8 mouse cellular contexts compared by ENCODE assay signal in the genomic region with DNA sequence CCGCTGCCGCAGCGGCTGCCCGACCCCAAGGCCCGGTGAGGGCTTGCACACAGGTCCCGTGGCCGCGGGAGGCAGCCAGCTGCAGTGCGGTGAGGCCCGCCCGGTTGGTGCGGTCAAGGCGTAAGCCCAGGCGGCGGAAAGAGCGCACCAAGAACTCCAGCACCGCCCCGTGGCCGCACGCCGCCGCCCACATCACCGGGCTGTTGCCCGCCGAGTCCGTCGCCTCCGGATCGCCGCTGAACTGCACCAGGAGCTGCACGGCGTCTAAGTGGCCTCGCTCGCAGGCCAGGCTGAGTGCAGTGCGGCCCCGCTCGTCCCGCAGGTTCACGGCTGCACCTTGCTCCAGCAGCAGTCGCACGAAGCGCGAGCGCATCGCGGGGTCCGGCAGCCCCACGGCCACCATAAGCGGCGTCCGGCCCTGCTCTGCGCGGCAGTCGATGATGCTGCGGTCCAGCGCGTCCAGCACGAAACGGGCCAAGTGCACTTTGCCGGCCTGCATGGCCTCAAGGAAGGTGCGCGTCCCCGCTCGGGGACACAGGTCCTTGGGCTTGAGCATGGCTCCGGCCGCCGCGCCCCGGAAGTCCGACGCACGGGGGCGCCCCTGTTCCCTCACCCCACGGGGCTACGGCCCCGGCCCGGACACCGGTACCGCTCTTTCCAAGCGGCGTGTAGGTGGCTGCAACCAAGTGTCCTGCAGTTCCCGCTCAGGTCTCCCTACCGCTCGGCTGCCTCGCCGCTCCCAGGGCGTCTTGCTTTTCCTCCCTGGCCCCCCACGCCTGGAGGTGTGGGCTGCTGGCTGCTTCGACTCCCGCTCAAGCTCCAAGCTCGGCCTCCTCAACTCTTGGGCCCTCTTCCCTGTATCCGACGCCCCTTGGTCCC. TPM values are rescaled to one million over a fixed set of nuclear protein-coding genes. Genes with fewer than 3 reads are reported as not detected.
DNase-seq lines count a peak whose midpoint lies in the region; ATAC-seq and TF ChIP-seq lines count a peak whose summit lies in the region.

No protein-coding gene starts in this region.

- H3K36me3 ChIP-seq in MEL (ENCODE audit: control insufficient read depth in 1 of 2, insufficient read depth in 2 of 2, low read length in 2 of 2), result peaks cover 0 to 2% of the 10 kb centered on the region in 2 experiments; a peak in 2 of 4 replicates
- H3K36me3 ChIP-seq in forebrain, embryonic 12.5 days (replicated peaks), result no peaks in the 10 kb centered on the region
- no peaks in the 10 kb centered on the region for H3K36me3 ChIP-seq in liver, embryonic 16.5 days (ENCODE audit: control insufficient read depth, insufficient read depth)
- H3K36me3 ChIP-seq in neural tube, embryonic 15.5 days, result no peaks in the 10 kb centered on the region

- H3K79me2 ChIP-seq in MEL (ENCODE audit: control insufficient read depth, insufficient read depth, low read length, poor library complexity), result no peaks in the 10 kb centered on the region; the same call in 1 of the 2 replicates

- peaks cover 0 to 7% of the 10 kb centered on the region in 2 experiments; a peak in 1 of 4 replicates for H3K27me3 ChIP-seq in MEL (ENCODE audit: control insufficient read depth in 1 of 2, insufficient read depth in 2 of 2, low read length in 2 of 2)
- H3K27me3 ChIP-seq in forebrain, embryonic 12.5 days, result peaks cover 97% of the 10 kb centered on the region
- peaks cover 95% of the 10 kb centered on the region for H3K27me3 ChIP-seq in liver, embryonic 16.5 days (ENCODE audit: control insufficient read depth, insufficient read depth, low read depth, low read length)
- H3K27me3 ChIP-seq in neural tube, embryonic 15.5 days (replicated peaks), result peaks cover 94% of the 10 kb centered on the region

- H3K27ac ChIP-seq in MEL (ENCODE audit: control insufficient read depth, low read depth, low read length), result no peak overlapping the region
- no peak overlapping the region for H3K27ac ChIP-seq in forebrain, embryonic 12.5 days
- no peak overlapping the region for H3K27ac ChIP-seq in liver, embryonic 16.5 days (ENCODE audit: low read length)
- no peak overlapping the region for H3K27ac ChIP-seq in neural tube, embryonic 15.5 days (replicated peaks)

- peak in 2 of 3 experiments; percentile 33 to 60; a peak in 5 of 6 replicates for TF ChIP-seq CTCF in MEL (IDR thresholded peaks at IDR 0.05 in 2 of 3, conservative IDR thresholded peaks at IDR 0.05 in 1 of 3; ENCODE audit: control insufficient read depth in 1 of 3, insufficient read depth in 1 of 3, low read depth in 2 of 3, low read length in 3 of 3, poor library complexity in 1 of 3, severe bottlenecking in 1 of 3)

- H3K4me1 ChIP-seq in MEL (ENCODE audit: control insufficient read depth in 1 of 2, insufficient read depth in 2 of 2, low read length in 2 of 2), result peaks cover 0 to 14% of the 10 kb centered on the region in 2 experiments; a peak in 2 of 4 replicates
- peaks cover 47% of the 10 kb centered on the region for H3K4me1 ChIP-seq in forebrain, embryonic 12.5 days
- peaks cover 20% of the 10 kb centered on the region for H3K4me1 ChIP-seq in liver, embryonic 16.5 days (ENCODE audit: control insufficient read depth, low read depth, low read length)
- H3K4me1 ChIP-seq in neural tube, embryonic 15.5 days, result peaks cover 37% of the 10 kb centered on the region

- no peak for TF ChIP-seq EP300 in MEL (IDR thresholded peaks at IDR 0.05; ENCODE audit: low read depth in 1 of 2, low read length in 2 of 2)

- DNase-seq in cerebellum, postnatal 14 days, result peak; percentile 46 to 48
- no peak for DNase-seq in cerebellum, adult 9-11 months
- DNase-seq in MEL (ENCODE audit: low read depth, low spot score), result peak; percentile 54
- peak; percentile 40 for DNase-seq in induced T-regulatory cell, adult 2 months (ENCODE audit: low read depth)

- H3K4me3 ChIP-seq in MEL (ENCODE audit: control insufficient read depth in 1 of 2, insufficient read depth in 1 of 2, low read depth in 2 of 2, low read length in 2 of 2), result peak overlapping the region; percentile 56 to 59
- peak overlapping the region; percentile 44 for H3K4me3 ChIP-seq in forebrain, embryonic 12.5 days (replicated peaks)
- peak overlapping the region; percentile 52 for H3K4me3 ChIP-seq in liver, embryonic 16.5 days (ENCODE audit: low read depth, low read length)
- H3K4me3 ChIP-seq in neural tube, embryonic 15.5 days (replicated peaks), result peak overlapping the region; percentile 39

- no peak for TF ChIP-seq POLR2A in MEL (IDR thresholded peaks at IDR 0.05; ENCODE audit: control insufficient read depth in 1 of 2, insufficient read depth in 1 of 2, low read depth in 1 of 2, low read length in 2 of 2, poor library complexity in 1 of 2)

- peak; percentile 4; the same call in 1 of the 2 replicates for TF ChIP-seq RAD21 in MEL (IDR thresholded peaks at IDR 0.05; ENCODE audit: low read depth, low read length)

- peak; percentile 27; the same call in 1 of the 2 replicates for ATAC-seq in forebrain, embryonic 12.5 days (ENCODE audit: low FRiP score)
- ATAC-seq in liver, embryonic 16.5 days (ENCODE audit: low read depth), result peak; percentile 14
- peak; percentile 9; the same call in 1 of the 2 replicates for ATAC-seq in neural tube, embryonic 15.5 days (ENCODE audit: low FRiP score)
- no peak for ATAC-seq in megakaryocyte-erythroid progenitor cell, adult 5-6 weeks (replicated peaks; ENCODE audit: low FRiP score, low TSS enrichment, poor library complexity, severe bottlenecking)

- under 1% methylated on average over 83 of the region's 93 CpGs for WGBS in forebrain, embryonic 12.5 days
- WGBS in liver, embryonic 16.5 days (ENCODE audit: insufficient replicate concordance), result 1% methylated on average over 93 of the region's 93 CpGs
- WGBS in neural tube, embryonic 15.5 days, result under 1% methylated on average over 92 of the region's 93 CpGs

- H3K9ac ChIP-seq in MEL (ENCODE audit: control insufficient read depth, low read depth, low read length, poor library complexity, severe bottlenecking), result peak overlapping the region; percentile 52
- peak overlapping the region; percentile 53 for H3K9ac ChIP-seq in forebrain, embryonic 12.5 days
- peak overlapping the region; percentile 7; the same call in 1 of the 2 replicates for H3K9ac ChIP-seq in liver, embryonic 16.5 days (ENCODE audit: low read depth, low read length)
- peak overlapping the region; percentile 31 for H3K9ac ChIP-seq in neural tube, embryonic 15.5 days (replicated peaks)

- H3K4me2 ChIP-seq in forebrain, embryonic 12.5 days, result peak overlapping the region; percentile 74
- peak overlapping the region; percentile 62 for H3K4me2 ChIP-seq in liver, embryonic 16.5 days (ENCODE audit: low read depth, low read length)
- H3K4me2 ChIP-seq in neural tube, embryonic 15.5 days, result peak overlapping the region; percentile 70

- no peaks in the 10 kb centered on the region for H3K9me3 ChIP-seq in MEL (replicated peaks; ENCODE audit: insufficient read depth, low read length)
- no peaks in the 10 kb centered on the region for H3K9me3 ChIP-seq in forebrain, embryonic 12.5 days
- no peaks in the 10 kb centered on the region for H3K9me3 ChIP-seq in liver, embryonic 16.5 days (replicated peaks; ENCODE audit: control insufficient read depth, low read length)
- H3K9me3 ChIP-seq in neural tube, embryonic 15.5 days (replicated peaks), result no peaks in the 10 kb centered on the region

RNA-seq across cellular contexts. Expression of gene Ankrd63, which starts 0.6 kb away (rescaled TPM):
- total RNA-seq in MEL (2012; rRNA removed), result 0.08 and 0.10 TPM in 2 replicates
- polyA plus RNA-seq in MEL (2012; ENCODE audit: insufficient read depth in 1 of 2, insufficient read length in 2 of 2, low read depth in 1 of 2, low replicate concordance in 2 of 2, missing spikeins in 1 of 2), result under 1 TPM in 1 of 2 experiments, not detected in 1; 0.53 TPM
- 0.04 and 0.08 TPM in 2 replicates for polyA plus RNA-seq in forebrain, embryonic 12.5 days (2016; fragmentation: Nextera tagmentation; extraction: Ambion mirVana)
- 0.02 and 0.06 TPM in 2 replicates for polyA plus RNA-seq in liver, embryonic 16.5 days (2015; fragmentation: Nextera tagmentation; extraction: Ambion mirVana)
- polyA plus RNA-seq in neural tube, embryonic 15.5 days (2015; fragmentation: Nextera tagmentation; extraction: Ambion mirVana), result not detected in 2 replicates
- total RNA-seq in megakaryocyte-erythroid progenitor cell, adult 5-6 weeks (2014; fragmentation: Nextera tagmentation), result not detected in 2 replicates
- total RNA-seq in megakaryocyte-erythroid progenitor cell, adult 5-6 weeks (2017), result 0.15 and 0.19 TPM in 2 replicates

RNA-seq across cellular contexts. Expression of gene Plcb2, which starts 25.1 kb away (rescaled TPM):
- 6.4 and 7.4 TPM in 2 replicates for total RNA-seq in MEL (2012; rRNA removed)
- polyA plus RNA-seq in MEL (2012; ENCODE audit: insufficient read depth in 1 of 2, insufficient read length in 2 of 2, low read depth in 1 of 2, low replicate concordance in 2 of 2, missing spikeins in 1 of 2), result 10 to 100 TPM in 1 of 2 experiments, not detected in 1; 21.2 TPM
- polyA plus RNA-seq in forebrain, embryonic 12.5 days (2016; fragmentation: Nextera tagmentation; extraction: Ambion mirVana), result 0.19 and 0.36 TPM in 2 replicates
- 2.3 and 3.0 TPM in 2 replicates for polyA plus RNA-seq in liver, embryonic 16.5 days (2015; fragmentation: Nextera tagmentation; extraction: Ambion mirVana)
- 1.0 and 2.2 TPM in 2 replicates for polyA plus RNA-seq in neural tube, embryonic 15.5 days (2015; fragmentation: Nextera tagmentation; extraction: Ambion mirVana)
- total RNA-seq in megakaryocyte-erythroid progenitor cell, adult 5-6 weeks (2014; fragmentation: Nextera tagmentation), result 12.9 and 24.3 TPM in 2 replicates
- 6.2 and 16.3 TPM in 2 replicates for total RNA-seq in megakaryocyte-erythroid progenitor cell, adult 5-6 weeks (2017)

RNA-seq across cellular contexts. Expression of gene Pak6, which starts 40.0 kb away (rescaled TPM):
- 14.2 and 25.4 TPM in 2 replicates for total RNA-seq in MEL (2012; rRNA removed)
- 10 to 100 TPM in 1 of 2 experiments, not detected in 1; 25.9 TPM for polyA plus RNA-seq in MEL (2012; ENCODE audit: insufficient read depth in 1 of 2, insufficient read length in 2 of 2, low read depth in 1 of 2, low replicate concordance in 2 of 2, missing spikeins in 1 of 2)
- polyA plus RNA-seq in forebrain, embryonic 12.5 days (2016; fragmentation: Nextera tagmentation; extraction: Ambion mirVana), result 4.4 and 6.5 TPM in 2 replicates
- 0.14 and 0.30 TPM in 2 replicates for polyA plus RNA-seq in liver, embryonic 16.5 days (2015; fragmentation: Nextera tagmentation; extraction: Ambion mirVana)
- 40.2 and 42.4 TPM in 2 replicates for polyA plus RNA-seq in neural tube, embryonic 15.5 days (2015; fragmentation: Nextera tagmentation; extraction: Ambion mirVana)
- 0.55 and 0.77 TPM in 2 replicates for total RNA-seq in megakaryocyte-erythroid progenitor cell, adult 5-6 weeks (2014; fragmentation: Nextera tagmentation)
- total RNA-seq in megakaryocyte-erythroid progenitor cell, adult 5-6 weeks (2017), result 1.0 and 1.4 TPM in 2 replicates

RNA-seq across cellular contexts. Expression of gene Inafm2, which starts 42.4 kb away (rescaled TPM):
- total RNA-seq in MEL (2012; rRNA removed), result 6.7 and 8.6 TPM in 2 replicates
- 10 to 100 TPM in 1 of 2 experiments, not detected in 1; 14.5 TPM for polyA plus RNA-seq in MEL (2012; ENCODE audit: insufficient read depth in 1 of 2, insufficient read length in 2 of 2, low read depth in 1 of 2, low replicate concordance in 2 of 2, missing spikeins in 1 of 2)
- polyA plus RNA-seq in forebrain, embryonic 12.5 days (2016; fragmentation: Nextera tagmentation; extraction: Ambion mirVana), result 22.3 and 24.4 TPM in 2 replicates
- polyA plus RNA-seq in liver, embryonic 16.5 days (2015; fragmentation: Nextera tagmentation; extraction: Ambion mirVana), result 12.0 and 12.1 TPM in 2 replicates
- 22.0 and 23.5 TPM in 2 replicates for polyA plus RNA-seq in neural tube, embryonic 15.5 days (2015; fragmentation: Nextera tagmentation; extraction: Ambion mirVana)
- total RNA-seq in megakaryocyte-erythroid progenitor cell, adult 5-6 weeks (2014; fragmentation: Nextera tagmentation), result 14.5 and 20.5 TPM in 2 replicates
- total RNA-seq in megakaryocyte-erythroid progenitor cell, adult 5-6 weeks (2017), result 10.1 and 13.9 TPM in 2 replicates

RNA-seq across cellular contexts. Expression of gene Ccdc9b, which starts 59.3 kb away (rescaled TPM):
- 1.3 and 1.7 TPM in 2 replicates for total RNA-seq in MEL (2012; rRNA removed)
- polyA plus RNA-seq in MEL (2012; ENCODE audit: insufficient read depth in 1 of 2, insufficient read length in 2 of 2, low read depth in 1 of 2, low replicate concordance in 2 of 2, missing spikeins in 1 of 2), result 1 to 10 TPM in 1 of 2 experiments, not detected in 1; 2.4 TPM
- 2.8 TPM in 2 replicates for polyA plus RNA-seq in forebrain, embryonic 12.5 days (2016; fragmentation: Nextera tagmentation; extraction: Ambion mirVana)
- 0.26 and 0.37 TPM in 2 replicates for polyA plus RNA-seq in liver, embryonic 16.5 days (2015; fragmentation: Nextera tagmentation; extraction: Ambion mirVana)
- polyA plus RNA-seq in neural tube, embryonic 15.5 days (2015; fragmentation: Nextera tagmentation; extraction: Ambion mirVana), result 0.97 and 1.2 TPM in 2 replicates
- 0.27 and 1.5 TPM in 2 replicates for total RNA-seq in megakaryocyte-erythroid progenitor cell, adult 5-6 weeks (2014; fragmentation: Nextera tagmentation)
- total RNA-seq in megakaryocyte-erythroid progenitor cell, adult 5-6 weeks (2017), result 0.09 and 1.3 TPM in 2 replicates
